Mouse (Mus musculus) liver, postnatal 0 days (tissue): ENCODE data around the gene Ldb3. TPM values are rescaled to one million over a fixed set of nuclear protein-coding genes. Genes with fewer than 3 reads are reported as not detected.

Source experiments
- ATAC-seq: fragments of 200-750 bp; cut with Nextera tagmentation; 2 replicates; pipeline ENCODE4 v1.8.0; 2017; ENCODE audit warnings: mild to moderate bottlenecking, moderate library complexity
- DNase-seq: peaks from one replicate; pipeline ENCODE4 v3.0.0-alpha.2; 2016
- H3K27ac ChIP-seq: fragments of 300-500 bp; sonication (generic); 2 replicates; pipeline ENCODE4 v1.5.1; 2014; ENCODE audit warnings: antibody characterized with exemption, moderate library complexity, mild to moderate bottlenecking, low read depth
- H3K27me3 ChIP-seq: fragments of 300-500 bp; sonication (generic); 2 replicates; pipeline ENCODE4 v1.6.1; 2014; ENCODE audit warnings: low read length, control low read depth, mixed read lengths; ENCODE audit not compliant: insufficient read depth
- H3K36me3 ChIP-seq: fragments of 300-500 bp; sonication (generic); replicated peaks from 2 replicates; pipeline ENCODE4 v1.6.1; 2014; ENCODE audit warnings: mild to moderate bottlenecking, control low read depth, low read length, moderate library complexity, mixed read lengths; ENCODE audit not compliant: insufficient read depth
- H3K4me1 ChIP-seq: fragments of 300-500 bp; sonication (generic); 2 replicates; pipeline ENCODE4 v1.6.1; 2014; ENCODE audit warnings: antibody characterized with exemption, mild to moderate bottlenecking, control low read depth; ENCODE audit not compliant: insufficient read depth
- H3K4me2 ChIP-seq: fragments of 300-500 bp; sonication (generic); 2 replicates; pipeline ENCODE4 v1.6.1; 2014; ENCODE audit warnings: low read depth, mild to moderate bottlenecking, low read length, moderate library complexity, mixed read lengths
- H3K4me3 ChIP-seq: fragments of 300-500 bp; sonication (generic); 2 replicates; pipeline ENCODE4 v1.5.1; 2014; ENCODE audit warnings: low read depth, low read length
- H3K9ac ChIP-seq: fragments of 300-500 bp; sonication (generic); replicated peaks from 2 replicates; pipeline ENCODE4 v1.6.1; 2014; ENCODE audit warnings: mild to moderate bottlenecking, moderate library complexity
- H3K9me3 ChIP-seq: fragments of 300-500 bp; sonication (generic); 2 replicates; pipeline ENCODE4 v1.6.1; 2016; ENCODE audit warnings: mild to moderate bottlenecking, control low read depth, low read length, mixed read lengths
- CTCF ChIP-seq: sonication (generic); IDR thresholded peaks from 2 replicates; pipeline ENCODE4 v1.5.1; 2016; ENCODE audit warnings: antibody characterized with exemption, low read depth
- EP300 ChIP-seq: IDR thresholded peaks from 2 replicates; pipeline ENCODE4 v1.6.1; 2016; ENCODE audit warnings: antibody characterized with exemption, low read depth, mild to moderate bottlenecking
- WGBS: fragments of 180-500 bp; shearing (Covaris S2); extraction: QIAGEN DNeasy Blood & Tissue Kit; methylation state at CpG from one replicate; pipeline ENCODE4 v1.1.7; 2014; ENCODE audit not compliant: insufficient replicate concordance; 5-methylcytosine and 5-hydroxymethylcytosine counted together
- polyA plus RNA-seq: library from polyadenylated mRNA; unstranded; fragments of >200 nt; fragmentation: Nextera tagmentation; extraction: Ambion mirVana; gene quantifications from 2 replicates; pipeline ENCODE4 v1.2.1, GENCODE M21; 2015

Ldb3 gene
- polyA plus RNA-seq, 1 experiment from 2014 or later, result 0.26 TPM

DNA sequence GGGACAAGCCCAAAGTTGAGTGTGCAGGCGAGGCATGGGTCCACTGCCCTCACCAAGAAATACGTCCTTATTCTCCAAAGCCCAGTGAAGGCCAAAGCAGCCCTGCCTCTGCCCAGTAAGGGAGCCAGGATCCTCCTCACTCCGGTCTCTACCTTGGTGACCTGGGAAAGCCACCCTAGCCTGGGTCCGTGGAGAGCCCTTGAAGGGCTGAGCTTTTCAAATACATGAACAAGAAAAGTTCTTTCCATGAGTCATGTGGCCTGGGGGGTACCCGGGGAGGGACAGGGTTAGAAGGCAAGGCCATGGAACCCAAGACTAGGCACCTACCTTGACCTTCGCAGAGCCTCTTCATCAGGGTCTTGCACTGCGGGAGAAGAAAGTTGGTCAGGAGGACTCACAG lies 22.0 kb downstream of the Ldb3 start:
- Histone ChIP-seq H3K9me3 (no peaks in the 10 kb centered on the region), H3K9ac (no peak overlapping the region), H3K27me3 (no peaks in the 10 kb centered on the region), H3K36me3 (no peaks in the 10 kb centered on the region), H3K4me3 (no peak overlapping the region), H3K27ac (no peak overlapping the region), H3K4me2 (no peak overlapping the region), H3K4me1 (no peaks in the 10 kb centered on the region)
- 82% methylated on average over 7 of the region's 7 CpGs for whole genome bisulfite sequencing
- ATAC-seq (no peak), DNase-seq (no peak)
- no peak for TF ChIP-seq CTCF
- TF ChIP-seq EP300, result no peak

GRCm38 (mm10) chr14:34565711-34566110 lies 22.8 kb downstream of the Ldb3 start:
- TF ChIP-seq EP300 (no peak), CTCF (no peak)
- Histone ChIP-seq H3K4me3 (no peak overlapping the region), H3K27me3 (no peaks in the 10 kb centered on the region), H3K4me1 (no peaks in the 10 kb centered on the region), H3K36me3 (no peaks in the 10 kb centered on the region), H3K9me3 (no peaks in the 10 kb centered on the region), H3K27ac (no peak overlapping the region), H3K9ac (no peak overlapping the region), H3K4me2 (no peak overlapping the region)
- DNase-seq (no peak), ATAC-seq (no peak)
- 68% methylated on average over 17 of the region's 17 CpGs for WGBS

DNA sequence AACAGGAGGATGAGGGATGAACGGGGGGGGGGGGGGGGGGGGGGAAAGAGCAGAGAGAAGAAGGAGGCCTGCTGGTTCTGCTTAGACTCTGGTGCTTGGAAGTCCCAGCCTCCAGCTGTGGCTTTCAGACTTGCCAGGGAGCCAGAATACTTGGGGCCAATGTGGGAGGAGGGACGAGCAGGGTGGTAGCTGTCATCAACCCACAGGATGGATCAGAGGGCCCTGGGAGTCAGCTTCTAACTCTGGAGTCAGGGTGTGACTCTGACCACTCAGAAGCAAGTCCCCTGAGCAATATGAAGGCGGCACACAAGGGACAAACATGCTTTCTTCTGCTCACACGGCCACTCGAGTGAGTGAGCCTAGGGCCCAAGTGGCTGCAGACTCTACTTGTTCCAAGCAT lies 23.8 kb downstream of the Ldb3 start:
- DNase-seq (no peak), ATAC-seq (no peak)
- Histone ChIP-seq H3K36me3 (no peaks in the 10 kb centered on the region), H3K9me3 (no peaks in the 10 kb centered on the region), H3K4me1 (no peaks in the 10 kb centered on the region), H3K27me3 (no peaks in the 10 kb centered on the region), H3K9ac (no peak overlapping the region), H3K27ac (no peak overlapping the region), H3K4me3 (no peak overlapping the region), H3K4me2 (no peak overlapping the region)
- TF ChIP-seq EP300, result no peak
- no peak for TF ChIP-seq CTCF
- 70% methylated on average over 4 of the region's 5 CpGs for WGBS

DNA sequence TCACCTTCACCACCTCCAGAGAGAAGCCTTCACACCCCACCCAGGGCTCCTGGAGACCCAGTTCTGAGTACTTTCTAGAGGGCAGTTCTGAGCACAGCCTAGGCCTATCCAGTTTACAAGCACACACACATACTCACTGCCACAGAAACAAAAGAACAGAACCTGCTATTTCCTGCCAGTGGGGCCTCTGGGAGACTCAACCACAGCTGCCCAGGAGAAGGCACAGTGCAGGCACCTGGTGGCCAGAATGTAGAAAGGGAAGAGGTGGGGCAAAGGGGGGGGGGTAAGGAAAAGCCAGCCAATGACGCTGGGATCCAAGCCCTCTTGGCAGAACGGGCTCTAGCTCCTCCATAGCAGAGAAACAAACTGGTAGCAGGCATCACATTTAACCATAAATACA lies 26.1 kb downstream of the Ldb3 start:
- no peak for ATAC-seq
- no peaks in the 10 kb centered on the region for H3K9me3 ChIP-seq
- H3K4me1 ChIP-seq, result no peaks in the 10 kb centered on the region
- TF ChIP-seq CTCF, result no peak
- no peak for TF ChIP-seq EP300
- no peak overlapping the region for H3K27ac ChIP-seq
- H3K4me3 ChIP-seq, result no peak overlapping the region
- WGBS, result 11% methylated on average over 2 of the region's 2 CpGs
- no peak overlapping the region for H3K4me2 ChIP-seq
- no peak for DNase-seq
- no peaks in the 10 kb centered on the region for H3K36me3 ChIP-seq
- no peaks in the 10 kb centered on the region for H3K27me3 ChIP-seq
- H3K9ac ChIP-seq, result no peak overlapping the region

DNA sequence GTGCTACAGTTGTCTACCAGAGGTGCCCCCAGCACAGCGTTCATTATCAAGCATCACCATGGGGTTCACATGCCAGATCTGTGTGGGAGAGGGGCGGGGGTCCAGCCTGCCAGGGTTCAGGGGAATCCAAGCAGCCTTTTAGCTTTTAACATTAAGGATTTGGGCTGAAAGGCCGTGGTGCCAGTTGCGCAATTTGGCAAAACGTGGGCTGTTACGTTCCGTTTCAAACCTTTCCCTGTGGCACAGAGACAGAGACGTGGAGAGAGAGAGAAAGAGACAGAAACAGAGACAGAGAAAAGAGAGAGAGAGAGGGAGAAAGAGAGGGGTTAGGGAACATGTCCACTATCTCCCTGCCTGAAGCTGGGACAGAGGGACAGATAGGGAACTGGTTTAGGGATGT lies 26.8 kb downstream of the Ldb3 start:
- no peak for ATAC-seq
- TF ChIP-seq CTCF (no peak), EP300 (no peak)
- 70% methylated on average over 8 of the region's 8 CpGs for WGBS
- H3K4me3 ChIP-seq, result no peak overlapping the region
- H3K36me3 ChIP-seq, result no peaks in the 10 kb centered on the region
- no peak overlapping the region for H3K4me2 ChIP-seq
- H3K27me3 ChIP-seq, result no peaks in the 10 kb centered on the region
- H3K4me1 ChIP-seq, result no peaks in the 10 kb centered on the region
- no peak for DNase-seq
- H3K9ac ChIP-seq, result no peak overlapping the region
- H3K9me3 ChIP-seq, result no peaks in the 10 kb centered on the region
- H3K27ac ChIP-seq, result no peak overlapping the region

- WGBS, result 80% methylated on average over 9 of the region's 9 CpGs
- Histone ChIP-seq H3K4me2 (no peak overlapping the region), H3K4me1 (no peaks in the 10 kb centered on the region), H3K9ac (no peak overlapping the region), H3K36me3 (no peaks in the 10 kb centered on the region), H3K27me3 (no peaks in the 10 kb centered on the region), H3K9me3 (no peaks in the 10 kb centered on the region), H3K4me3 (no peak overlapping the region), H3K27ac (no peak overlapping the region)
- TF ChIP-seq EP300, result no peak
- no peak for TF ChIP-seq CTCF
- DNase-seq (no peak), ATAC-seq (no peak)
Observed at GRCm38 (mm10) chr14:34558947-34559346, 29.5 kb downstream of the Ldb3 start.

GRCm38 (mm10) chr14:34555211-34555610 lies 33.3 kb downstream of the Ldb3 start:
- Histone ChIP-seq H3K9ac (no peak overlapping the region), H3K36me3 (no peaks in the 10 kb centered on the region), H3K27me3 (no peaks in the 10 kb centered on the region), H3K4me1 (no peaks in the 10 kb centered on the region), H3K27ac (no peak overlapping the region), H3K4me3 (no peak overlapping the region), H3K4me2 (no peak overlapping the region), H3K9me3 (no peaks in the 10 kb centered on the region)
- ATAC-seq, result no peak
- no peak for DNase-seq
- 71% methylated on average over 12 of the region's 13 CpGs for WGBS
- no peak for TF ChIP-seq EP300
- TF ChIP-seq CTCF, result no peak
